Mouse (Mus musculus) midbrain, postnatal 0 days (tissue): ENCODE data around the gene Hhipl1. TPM values are rescaled to one million over a fixed set of nuclear protein-coding genes. Genes with fewer than 3 reads are reported as not detected.

Source experiments
- ATAC-seq: fragments of 200-750 bp; cut with Nextera tagmentation; 2 replicates; pipeline ENCODE4 v1.8.0; 2017; ENCODE audit warnings: moderate number of reproducible peaks, mild to moderate bottlenecking, moderate TSS enrichment, moderate library complexity; ENCODE audit not compliant: low FRiP score
- DNase-seq: peaks from one replicate; pipeline ENCODE4 v3.0.0-alpha.2; 2015; ENCODE audit warnings: low spot score
- H3K27ac ChIP-seq: fragments of 300-500 bp; sonication (generic); 2 replicates; pipeline ENCODE4 v1.5.1; 2014; ENCODE audit warnings: low read depth, mild to moderate bottlenecking, low read length, mixed read lengths
- H3K27me3 ChIP-seq: fragments of 300-500 bp; sonication (generic); 2 replicates; pipeline ENCODE4 v1.6.1; 2014; ENCODE audit warnings: low read length, control low read depth, mixed read lengths; ENCODE audit not compliant: insufficient read depth
- H3K36me3 ChIP-seq: fragments of 300-500 bp; sonication (generic); 2 replicates; pipeline ENCODE4 v1.6.1; 2014; ENCODE audit warnings: low read length, control low read depth, mixed read lengths; ENCODE audit not compliant: insufficient read depth
- H3K4me1 ChIP-seq: fragments of 300-500 bp; sonication (generic); 2 replicates; pipeline ENCODE4 v1.6.1; 2014; ENCODE audit warnings: mild to moderate bottlenecking, control low read depth, antibody characterized with exemption, low read length, mixed read lengths; ENCODE audit not compliant: insufficient read depth
- H3K4me2 ChIP-seq: fragments of 300-500 bp; sonication (generic); 2 replicates; pipeline ENCODE4 v1.6.1; 2014; ENCODE audit warnings: low read depth, mild to moderate bottlenecking, low read length, mixed read lengths; ENCODE audit not compliant: poor library complexity, severe bottlenecking
- H3K4me3 ChIP-seq: fragments of 300-500 bp; sonication (generic); 2 replicates; pipeline ENCODE4 v1.5.1; 2014; ENCODE audit warnings: low read depth, mild to moderate bottlenecking, low read length, moderate library complexity
- H3K9ac ChIP-seq: fragments of 300-500 bp; sonication (generic); replicated peaks from 2 replicates; pipeline ENCODE4 v1.6.1; 2014; ENCODE audit warnings: mild to moderate bottlenecking, low read length, moderate library complexity, mixed read lengths; ENCODE audit not compliant: poor library complexity, severe bottlenecking
- H3K9me3 ChIP-seq: fragments of 300-500 bp; sonication (generic); 2 replicates; pipeline ENCODE4 v1.6.1; 2016; ENCODE audit warnings: low read length, control low read depth
- CTCF ChIP-seq: IDR thresholded peaks from 2 replicates; pipeline ENCODE4 v1.5.1; 2016; ENCODE audit warnings: antibody characterized with exemption, mild to moderate bottlenecking
- WGBS: fragments of 180-500 bp; shearing (Covaris S2); extraction: QIAGEN DNeasy Blood & Tissue Kit; methylation state at CpG from one replicate; pipeline ENCODE4 v1.1.7; 2014; 5-methylcytosine and 5-hydroxymethylcytosine counted together
- polyA plus RNA-seq: library from polyadenylated mRNA; unstranded; fragments of >200 nt; fragmentation: Nextera tagmentation; extraction: Ambion mirVana; gene quantifications from 2 replicates; pipeline ENCODE4 v1.2.1, GENCODE M21; 2015
- total RNA-seq: library from RNA; depleted of rRNA; stranded (reverse); fragments of >200 nt; gene quantifications from 2 replicates; pipeline ENCODE4 v1.2.3, GENCODE M21; 2014

Hhipl1 gene
- total and polyA plus RNA-seq, 2 experiments from 2014 or later = 2.7 to 10.4 TPM

DNA sequence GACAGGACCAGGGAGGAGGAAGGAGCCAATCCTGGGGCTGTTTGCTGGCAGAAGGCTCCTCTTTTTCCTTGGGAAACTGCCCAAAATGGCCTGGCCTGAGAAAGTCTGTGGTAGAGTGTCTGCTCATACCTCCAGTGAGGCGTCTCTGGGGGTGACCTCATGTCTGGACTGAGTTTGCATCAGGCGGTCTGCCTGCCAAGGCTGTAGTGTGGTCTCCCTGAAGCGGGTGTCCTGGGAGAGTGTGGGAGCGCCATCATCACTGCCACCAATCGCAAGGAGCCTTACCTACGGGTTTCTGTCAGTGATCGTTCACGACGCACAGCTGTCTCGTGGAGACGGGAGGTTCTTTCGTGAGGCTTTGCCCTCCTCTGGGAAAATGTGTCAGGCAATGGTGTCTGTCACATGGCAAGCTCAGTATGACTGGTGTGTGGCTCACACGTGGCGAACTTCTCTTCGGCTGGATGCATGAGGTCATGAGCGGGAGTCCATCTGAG lies 2.3 kb downstream of the Hhipl1 start:
- no peak for DNase-seq
- H3K36me3 ChIP-seq = no peaks in the 10 kb centered on the region
- H3K27me3 ChIP-seq = no peaks in the 10 kb centered on the region
- H3K27ac ChIP-seq = no peak overlapping the region
- H3K9ac ChIP-seq = no peak overlapping the region
- peaks cover 5% of the 10 kb centered on the region; the same call in 1 of the 2 replicates for H3K4me1 ChIP-seq
- H3K4me2 ChIP-seq = no peak overlapping the region
- WGBS = 86% methylated on average over 16 of the region's 16 CpGs
- no peak for ATAC-seq
- no peak overlapping the region for H3K4me3 ChIP-seq
- no peak for TF ChIP-seq CTCF
- H3K9me3 ChIP-seq = no peaks in the 10 kb centered on the region

DNA sequence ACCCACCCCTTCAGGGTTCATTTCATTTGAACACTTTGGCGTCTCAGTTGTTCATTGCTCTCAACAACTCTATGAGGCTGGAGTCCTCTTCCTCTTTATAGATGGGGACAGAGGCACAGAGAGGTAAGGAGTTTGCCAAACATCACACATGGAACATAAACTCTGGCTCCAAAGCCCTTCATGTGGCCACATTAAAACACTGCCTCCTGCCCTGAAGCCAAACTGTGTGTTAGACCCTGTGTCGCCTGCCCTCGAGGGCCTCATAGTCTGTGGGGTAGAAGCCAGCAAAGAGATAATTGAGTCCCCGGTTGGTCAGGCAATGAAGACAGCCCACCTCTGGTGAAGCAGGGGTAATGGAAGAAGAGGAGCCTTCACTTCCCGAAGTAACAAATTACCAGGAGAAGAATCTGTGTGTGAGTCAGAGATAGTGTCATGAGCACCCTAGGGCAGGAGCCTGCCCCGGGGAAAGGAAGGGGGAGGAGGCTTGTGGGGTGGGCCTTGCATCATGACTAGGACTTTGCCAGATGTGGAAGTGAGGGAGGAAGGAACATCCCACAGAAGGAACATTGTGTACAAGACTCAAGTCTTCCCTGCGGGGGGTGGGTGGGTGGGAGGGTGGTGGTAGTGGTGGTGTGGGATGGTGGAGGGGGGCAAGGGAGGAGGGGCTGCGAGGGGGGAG lies 3.2 kb downstream of the Hhipl1 start:
- Histone ChIP-seq H3K27ac (no peak overlapping the region), H3K4me1 (peaks cover 5% of the 10 kb centered on the region; the same call in 1 of the 2 replicates), H3K36me3 (no peaks in the 10 kb centered on the region), H3K4me2 (no peak overlapping the region), H3K9ac (no peak overlapping the region), H3K27me3 (no peaks in the 10 kb centered on the region), H3K9me3 (no peaks in the 10 kb centered on the region), H3K4me3 (no peak overlapping the region)
- no peak for DNase-seq
- no peak for ATAC-seq
- TF ChIP-seq CTCF = no peak
- WGBS = 78% methylated on average over 7 of the region's 8 CpGs

- no peak overlapping the region for H3K4me3 ChIP-seq
- 83% methylated on average over 4 of the region's 4 CpGs for WGBS
- H3K4me1 ChIP-seq = peaks cover 5% of the 10 kb centered on the region; the same call in 1 of the 2 replicates
- no peak overlapping the region for H3K27ac ChIP-seq
- DNase-seq = no peak
- no peaks in the 10 kb centered on the region for H3K27me3 ChIP-seq
- no peak for TF ChIP-seq CTCF
- no peaks in the 10 kb centered on the region for H3K9me3 ChIP-seq
- H3K9ac ChIP-seq = no peak overlapping the region
- no peak for ATAC-seq
- H3K36me3 ChIP-seq = no peaks in the 10 kb centered on the region
- H3K4me2 ChIP-seq = no peak overlapping the region
These were observed 4.0 kb downstream of the Hhipl1 start for GRCm38 (mm10) chr12:108310041-108310440.

DNA sequence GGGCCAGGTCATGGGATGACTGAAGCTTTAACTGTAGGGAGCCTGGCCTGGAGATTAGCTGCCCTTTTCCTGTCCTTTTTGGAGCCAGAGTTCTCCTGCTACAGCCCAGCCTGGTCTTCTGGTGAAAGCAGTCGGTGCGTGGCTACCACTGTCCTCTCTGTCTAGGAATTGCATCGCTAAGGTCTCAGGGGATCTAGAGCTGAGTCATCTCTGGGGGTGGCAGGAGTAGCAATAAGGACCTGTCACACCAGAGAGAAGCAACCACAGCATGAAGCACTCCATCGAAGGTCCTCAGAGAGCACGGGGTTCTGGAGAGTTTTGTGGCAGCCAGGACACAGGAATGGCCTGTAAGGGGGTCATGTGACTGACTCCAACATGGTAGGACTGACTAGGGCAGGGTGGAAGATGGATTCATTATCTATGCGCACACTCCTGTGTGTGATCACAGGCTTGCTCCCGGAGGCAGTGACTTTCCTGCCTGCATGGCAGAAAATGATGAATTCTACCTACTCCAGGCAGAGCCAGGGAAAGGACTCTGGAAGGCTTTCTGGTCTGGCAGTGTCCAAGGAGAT lies 4.5 kb downstream of the Hhipl1 start:
- no peak overlapping the region for H3K27ac ChIP-seq
- no peak for TF ChIP-seq CTCF
- 67% methylated on average over 7 of the region's 7 CpGs for WGBS
- no peaks in the 10 kb centered on the region for H3K27me3 ChIP-seq
- no peaks in the 10 kb centered on the region for H3K9me3 ChIP-seq
- H3K4me3 ChIP-seq = no peak overlapping the region
- H3K9ac ChIP-seq = no peak overlapping the region
- H3K4me2 ChIP-seq = no peak overlapping the region
- H3K4me1 ChIP-seq = peaks cover 5% of the 10 kb centered on the region; the same call in 1 of the 2 replicates
- DNase-seq (no peak), ATAC-seq (no peak)
- H3K36me3 ChIP-seq = no peaks in the 10 kb centered on the region

GRCm38 (mm10) chr12:108311741-108312290 lies 5.7 kb downstream of the Hhipl1 start:
- Histone ChIP-seq H3K27me3 (no peaks in the 10 kb centered on the region; the same call in 1 of the 2 replicates), H3K9ac (no peak overlapping the region), H3K4me3 (no peak overlapping the region), H3K27ac (no peak overlapping the region), H3K9me3 (no peaks in the 10 kb centered on the region), H3K4me1 (no peaks in the 10 kb centered on the region), H3K36me3 (no peaks in the 10 kb centered on the region), H3K4me2 (no peak overlapping the region)
- ATAC-seq (no peak), DNase-seq (no peak)
- 86% methylated on average over 27 of the region's 27 CpGs for WGBS
- TF ChIP-seq CTCF = no peak

DNA sequence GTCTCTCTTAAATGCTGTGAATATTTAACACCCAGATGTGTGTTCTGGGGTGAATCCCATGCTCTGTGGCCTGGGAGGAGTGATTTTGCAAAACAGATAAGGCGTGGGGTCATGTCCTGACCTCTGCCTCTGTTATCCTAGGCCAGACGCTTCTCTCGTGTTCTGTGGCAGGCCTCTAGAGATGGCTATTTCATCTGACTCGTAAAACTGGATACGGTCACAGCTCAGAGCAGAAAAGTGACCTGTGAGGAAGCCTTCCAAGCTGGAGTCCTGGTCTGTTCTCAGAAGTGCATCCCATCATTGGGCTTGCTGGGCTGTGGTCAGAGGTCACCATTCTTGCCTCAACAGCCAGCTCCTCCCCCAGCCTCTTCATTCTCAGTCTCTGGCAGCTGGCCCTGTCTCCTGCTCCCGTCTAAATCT lies 6.4 kb downstream of the Hhipl1 start:
- no peak overlapping the region for H3K4me3 ChIP-seq
- H3K27me3 ChIP-seq = no peaks in the 10 kb centered on the region; the same call in 1 of the 2 replicates
- no peak for TF ChIP-seq CTCF
- DNase-seq (no peak), ATAC-seq (no peak)
- H3K36me3 ChIP-seq = no peaks in the 10 kb centered on the region
- WGBS = 42% methylated on average over 6 of the region's 6 CpGs
- no peaks in the 10 kb centered on the region for H3K9me3 ChIP-seq
- no peak overlapping the region for H3K9ac ChIP-seq
- H3K4me1 ChIP-seq = no peaks in the 10 kb centered on the region
- H3K4me2 ChIP-seq = no peak overlapping the region
- no peak overlapping the region for H3K27ac ChIP-seq
